Mouse (Mus musculus) liver, postnatal 0 days (tissue): ENCODE results near the gene LTO1.

Experiments used
- CTCF ChIP-seq: sonication (generic); IDR thresholded peaks from 2 replicates; pipeline ENCODE4 v1.5.1; 2016; ENCODE audit warnings: antibody characterized with exemption, low read depth
- EP300 ChIP-seq: IDR thresholded peaks from 2 replicates; pipeline ENCODE4 v1.6.1; 2016; ENCODE audit warnings: antibody characterized with exemption, low read depth, mild to moderate bottlenecking

DNA sequence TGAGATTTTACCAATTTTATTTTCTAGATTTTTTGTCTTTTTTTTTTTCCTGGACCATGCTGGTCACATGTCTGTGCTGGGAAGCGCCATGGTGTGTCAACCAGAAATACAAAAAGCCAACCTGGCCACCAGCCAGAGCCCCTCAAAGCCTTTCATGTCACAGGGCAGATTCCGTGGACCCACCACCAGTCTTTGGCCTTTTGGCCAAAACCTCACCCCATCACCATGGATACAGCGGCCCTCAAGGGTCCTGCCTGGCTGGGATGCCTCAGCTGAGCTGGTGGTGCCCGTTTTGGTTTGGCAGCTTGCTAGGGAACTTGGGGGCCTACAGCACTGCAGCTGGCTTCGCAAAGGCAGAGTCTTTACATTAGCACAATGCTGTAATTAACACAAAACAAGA is 15.0 kb downstream of the LTO1 start:
- TF ChIP-seq CTCF (no peak), EP300 (no peak)
